Mouse (Mus musculus) cerebellum, postnatal 10 days (tissue): Measurements from ENCODE around the gene Twist2.

Source experiments
- DNase-seq, 2 experiments: peaks; one replicate each; pipeline ENCODE4 v3.0.0; 2021; ENCODE audit warnings: mixed read lengths in 2 of 2

Gene Twist2

GRCm38 (mm10) chr1:91875042-91875720, 73.9 kb downstream of the Twist2 start:
- DNase-seq: no peak

GRCm38 (mm10) chr1:91878696-91879095, 77.4 kb downstream of the Twist2 start:
- peak in 1 of 2 experiments; percentile 30 for DNase-seq

GRCm38 (mm10) chr1:91880156-91880555, 78.9 kb downstream of the Twist2 start:
- DNase-seq: no peak

- DNase-seq: no peak
Observed at GRCm38 (mm10) chr1:91880899-91881298, 79.6 kb downstream of the Twist2 start.

- DNase-seq: no peak
Observed at GRCm38 (mm10) chr1:91883115-91883514, 81.9 kb downstream of the Twist2 start.

GRCm38 (mm10) chr1:91893598-91893997, 92.3 kb downstream of the Twist2 start:
- DNase-seq: no peak

GRCm38 (mm10) chr1:91894286-91894685, 93.0 kb downstream of the Twist2 start:
- no peak for DNase-seq

- DNase-seq: peak in 1 of 2 experiments; percentile 7
Observed at GRCm38 (mm10) chr1:91897078-91897477, 95.8 kb downstream of the Twist2 start.
